Mouse (Mus musculus) v-Abl transformed pro-B cells (cell line): ENCODE measurements around the gene Hadhb.

Experiments used
- in situ Hi-C, 2 experiments: fragments of 400-800 bp; cut with MboI; formaldehyde crosslinking; loops; one replicate each; pipeline ENCODE4 v1.15.1; 2025; ENCODE audit not compliant: unreplicated experiment in 2 of 2

The Hadhb gene

DNA sequence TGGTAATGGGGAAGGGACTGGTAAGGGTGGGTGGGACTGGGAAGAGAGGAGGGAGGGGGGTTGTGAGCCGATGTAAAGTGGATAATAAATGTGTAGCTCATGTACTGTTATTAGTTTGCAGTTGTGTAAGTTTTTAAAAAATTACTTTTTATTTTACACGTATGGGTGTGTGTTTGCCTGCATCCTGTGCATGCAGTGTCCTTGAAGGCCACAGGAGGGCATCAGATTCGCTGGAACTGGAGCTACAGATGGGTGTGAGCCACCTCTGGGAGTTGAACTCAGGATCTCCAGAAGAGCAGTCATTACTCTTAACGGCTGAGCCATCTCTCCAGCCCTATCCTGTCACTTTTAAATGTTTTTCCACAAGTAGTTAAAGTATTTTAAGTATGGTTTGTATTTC is 75.9 kb downstream of the Hadhb start:
- in situ Hi-C loops: loop anchor here in 1 of 2 experiments (10.0 kb wide), 1 partner anchor 414 kb away; the partner anchor contains the start of gene Slc35f6

DNA sequence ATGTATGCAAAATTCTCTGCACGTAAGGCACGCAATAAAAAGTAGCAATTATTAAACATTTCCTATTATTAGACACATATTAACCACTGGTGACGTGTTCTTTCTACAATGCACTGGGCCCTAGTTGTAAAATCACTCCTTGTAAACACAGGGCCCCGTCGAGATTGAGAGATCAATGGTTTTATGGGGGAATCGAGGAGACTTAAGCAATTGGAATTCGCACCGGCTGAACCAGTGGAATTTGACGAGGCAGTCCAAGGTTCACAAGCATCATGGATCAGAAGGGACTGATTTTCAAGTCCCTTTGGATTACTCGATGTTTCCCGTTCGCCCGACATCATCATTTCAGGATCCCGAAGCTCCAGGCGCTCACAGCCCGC is 76.8 kb downstream of the Hadhb start:
- in situ Hi-C loops: loop anchor here in 1 of 2 experiments (10.0 kb wide), 1 partner anchor 413 kb away; the partner anchor contains the start of gene Slc35f6

DNA sequence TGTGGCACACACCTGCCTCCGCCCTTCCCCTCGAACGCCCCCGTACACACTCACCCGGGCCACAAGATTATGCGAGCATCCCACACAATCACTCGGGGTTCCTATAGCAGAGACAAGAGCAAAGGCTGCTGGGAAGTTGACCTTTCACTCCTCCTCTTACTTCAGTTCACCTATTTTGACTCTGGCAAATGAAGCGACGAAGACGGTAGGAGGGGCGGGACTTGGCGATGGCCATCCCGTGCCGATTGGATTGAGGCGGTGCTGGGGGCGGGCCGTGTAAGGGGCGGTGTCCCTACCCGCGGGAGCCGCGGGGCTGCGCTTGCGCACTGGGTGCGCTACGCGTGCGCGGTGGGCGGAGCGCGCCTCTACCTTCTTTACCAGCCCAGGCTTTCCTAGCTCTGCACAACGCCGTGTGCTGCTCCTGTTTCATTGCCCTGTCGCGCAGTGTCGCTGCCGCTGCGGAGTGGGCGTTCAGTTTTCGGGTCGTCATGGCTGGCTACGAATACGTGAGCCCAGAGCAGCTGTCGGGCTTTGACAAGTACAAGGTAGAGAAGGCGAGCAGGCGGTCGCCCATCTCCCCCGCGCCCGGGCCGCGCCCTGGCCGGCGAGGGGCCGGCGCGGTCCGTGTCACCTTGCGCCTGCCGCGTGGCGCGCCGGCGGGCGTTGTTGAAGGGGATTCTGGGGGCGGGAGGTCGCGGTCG is 77.4 kb downstream of the Hadhb start, which contains the start of gene Selenoi:
TSS of gene Selenoi (plus strand) at position 311 of the 701 bp plus-strand sequence.
- in situ Hi-C loops: loop anchor here in 1 of 2 experiments (10.0 kb wide), 1 partner anchor 412 kb away; the partner anchor contains the start of gene Slc35f6

DNA sequence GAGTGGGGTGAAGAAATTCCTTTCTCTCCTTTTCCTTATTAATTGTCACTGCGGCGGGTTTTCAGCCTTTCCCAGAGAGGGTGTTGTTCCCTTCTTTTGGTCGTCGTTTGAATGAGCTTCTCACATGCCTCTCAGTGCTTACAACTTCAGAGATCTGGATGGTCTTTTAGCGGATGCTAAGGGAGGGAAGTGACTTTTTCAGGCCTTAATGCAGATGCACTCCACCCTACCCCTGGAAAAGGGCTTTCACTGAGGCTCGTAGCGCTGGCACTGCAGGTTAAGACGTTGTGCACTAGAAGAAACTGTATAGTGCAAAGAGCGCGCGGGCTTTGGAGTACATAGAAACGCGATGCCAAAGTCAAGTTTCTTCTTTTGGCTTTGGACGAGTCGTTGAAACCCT is 78.0 kb downstream of the Hadhb start:
- in situ Hi-C loops: loop anchor here in 1 of 2 experiments (10.0 kb wide), 1 partner anchor 412 kb away; the partner anchor contains the start of gene Slc35f6

DNA sequence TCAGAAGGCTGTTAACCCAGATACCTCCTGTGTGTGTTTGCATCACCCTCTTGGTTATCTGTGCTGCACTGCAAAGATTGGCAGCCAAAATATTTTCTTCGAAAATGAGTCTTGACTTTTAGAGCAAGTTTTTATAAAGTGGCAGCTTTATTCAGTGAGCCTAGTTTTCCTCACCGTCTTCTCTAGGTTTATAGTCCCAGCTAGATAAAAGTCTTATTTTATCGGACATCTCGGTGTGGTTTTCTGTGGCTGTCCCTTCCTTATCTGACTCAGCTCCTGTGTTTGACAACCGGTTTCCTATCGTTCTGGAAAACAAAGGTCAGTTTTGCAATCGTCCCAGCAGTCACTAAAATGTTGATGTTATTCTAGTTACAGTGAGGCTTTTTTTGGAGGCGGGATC is 78.9 kb downstream of the Hadhb start:
- in situ Hi-C loops: loop anchor here in 1 of 2 experiments (10.0 kb wide), 1 partner anchor 411 kb away; the partner anchor contains the start of gene Slc35f6
